Mouse (Mus musculus): Measurements from ENCODE around the gene Slc35d1.

DNA sequence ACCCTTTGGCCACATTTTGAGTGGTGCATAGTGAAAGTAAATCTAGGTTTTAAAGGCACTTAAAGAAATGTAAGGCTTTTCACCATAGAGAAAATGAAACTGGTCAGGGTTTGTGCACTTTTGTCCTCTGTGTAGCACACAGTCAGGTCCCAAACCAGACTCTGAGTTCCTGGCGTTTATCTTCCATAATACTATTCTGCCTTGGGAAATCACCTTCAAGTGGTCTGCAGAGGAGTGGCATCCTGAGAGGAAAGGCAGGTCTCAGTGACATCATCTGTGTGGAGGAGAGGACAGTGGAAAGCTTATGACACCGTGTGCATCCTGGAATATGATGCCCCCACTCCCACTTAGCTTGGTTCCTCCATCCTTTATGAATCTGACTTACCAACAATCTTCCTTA, 91.9 kb downstream of the Slc35d1 start:
- no peak for TF ChIP-seq CTCF (IDR thresholded peaks at IDR 0.05)
- TF ChIP-seq EP300 (IDR thresholded peaks at IDR 0.05): no peak

Data from lung, postnatal 0 days (tissue).